In the genomic region with DNA sequence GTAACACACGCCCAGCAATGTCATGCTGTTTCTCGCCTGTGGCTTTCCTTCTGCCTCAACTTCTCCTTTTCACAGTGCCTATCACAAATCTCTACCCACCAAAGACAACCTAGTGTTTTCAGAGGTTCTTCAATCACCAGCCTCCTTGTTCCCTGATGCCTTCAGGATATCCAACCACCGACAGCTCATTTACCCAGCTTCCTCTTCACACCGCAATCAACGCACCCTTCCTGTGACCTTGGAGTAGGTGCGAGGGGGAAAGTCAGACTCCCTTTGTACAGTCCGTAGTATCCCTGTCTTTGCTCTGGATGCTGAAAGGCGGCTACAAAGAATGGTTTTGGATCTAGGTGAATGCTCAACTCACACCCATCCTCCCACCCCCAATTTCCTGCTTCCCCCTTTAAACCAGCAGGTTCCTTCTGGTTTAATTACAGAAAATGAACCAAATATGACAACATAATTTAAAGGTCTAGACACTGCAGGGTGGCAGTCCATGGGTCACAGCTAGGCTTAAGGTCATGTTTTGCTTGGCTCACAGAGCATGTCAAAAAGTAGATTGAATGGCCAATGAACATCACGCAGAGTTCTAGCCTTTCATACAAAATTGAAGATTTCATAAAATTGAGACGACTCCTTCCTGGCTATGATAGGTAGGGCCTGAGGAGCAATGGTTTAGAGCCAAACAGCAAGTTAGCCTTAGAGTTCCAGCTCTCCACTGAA, we compare ENCODE assay signal across 24 mouse cellular contexts. TPM values are rescaled to one million over a fixed set of nuclear protein-coding genes. Genes with fewer than 3 reads are reported as not detected.
A peak's percentile ranks its signal among the peaks of the same experiment; 100 is the strongest.
DNase-seq lines count a peak whose midpoint lies in the region; ATAC-seq and TF ChIP-seq lines count a peak whose summit lies in the region.
"Had no signal": no experiment of that assay in that cellular context is flagged by ENCODE, and none has a peak within 500 bp of the region (broad histone marks: within the 10 kb centered on the region; RNA-seq: fewer than 3 reads in every experiment).

No protein-coding gene starts in this region.

- H3K36me3 ChIP-seq in kidney, adult 2 months (ENCODE audit: control insufficient read depth, insufficient read depth, low read length), result no peaks in the 10 kb centered on the region; the same call in 1 of the 2 replicates
- no peaks in the 10 kb centered on the region; the same call in 1 of the 2 replicates for H3K36me3 ChIP-seq in lung, postnatal 0 days (ENCODE audit: insufficient read depth, low read length)
- H3K36me3 ChIP-seq: hindbrain, embryonic 12.5 days; liver, embryonic 13.5 days had no signal

- DNase-seq in kidney, adult 2 months, result peak; percentile 69
- no peak for DNase-seq in kidney, postnatal 14 days
- DNase-seq in lung, postnatal 36 days, result peak; percentile 29
- DNase-seq in lung, postnatal 0 days (ENCODE audit: low spot score), result no peak
- DNase-seq in cerebellum, adult 8-10 months, result no peak
- no peak for DNase-seq in thymus, postnatal 4 days
- DNase-seq: adrenal gland, adult 2 months; cerebellum, postnatal 10 days; forebrain, postnatal 0 days; gastrocnemius, adult 2 months; heart, postnatal 10 days; layer of hippocampus, adult 9-11 months; left cerebral cortex, postnatal 4 days; liver, embryonic 13.5 days; retina, postnatal 1 day had no signal

- H3K9me3 ChIP-seq in lung, postnatal 0 days (ENCODE audit: low read length), result no peaks in the 10 kb centered on the region
- H3K9me3 ChIP-seq: embryonic facial prominence, embryonic 15.5 days; hindbrain, embryonic 12.5 days; liver, embryonic 13.5 days; megakaryocyte, embryonic 14.5 days; stomach, embryonic 15.5 days had no signal

- H3K27me3 ChIP-seq in kidney, adult 2 months (replicated peaks; ENCODE audit: control insufficient read depth, insufficient read depth, low read length), result no peaks in the 10 kb centered on the region
- no peaks in the 10 kb centered on the region for H3K27me3 ChIP-seq in lung, postnatal 0 days (replicated peaks; ENCODE audit: insufficient read depth, low read length)
- H3K27me3 ChIP-seq: CH12.LX; embryonic facial prominence, embryonic 15.5 days; hindbrain, embryonic 12.5 days; liver, embryonic 13.5 days; stomach, embryonic 15.5 days had no signal

- TF ChIP-seq EP300 in lung, postnatal 0 days (IDR thresholded peaks at IDR 0.05), result no peak

- no peak for TF ChIP-seq CTCF in kidney, adult 2 months (conservative IDR thresholded peaks at IDR 0.05; ENCODE audit: insufficient read depth, insufficient read length, low read depth, low read length)
- TF ChIP-seq CTCF in lung, postnatal 0 days (IDR thresholded peaks at IDR 0.05), result no peak

- whole genome bisulfite sequencing in kidney, adult 2 months, result 56% methylated on average over 10 of the region's 10 CpGs
- 78% methylated on average over 10 of the region's 10 CpGs for WGBS in lung, postnatal 0 days

- TF ChIP-seq POLR2A in kidney, adult 2 months (IDR thresholded peaks at IDR 0.05; ENCODE audit: low read depth, low read length), result no peak

- no peak overlapping the region for H3K4me2 ChIP-seq in lung, postnatal 0 days (replicated peaks; ENCODE audit: low read depth, low read length)
- H3K4me2 ChIP-seq: embryonic facial prominence, embryonic 15.5 days; heart, embryonic 11.5 days; hindbrain, embryonic 12.5 days; liver, embryonic 13.5 days; stomach, embryonic 15.5 days had no signal

- H3K9ac ChIP-seq in lung, postnatal 0 days (replicated peaks; ENCODE audit: low read depth), result no peak overlapping the region
- H3K9ac ChIP-seq: embryonic facial prominence, embryonic 15.5 days; forebrain, postnatal 0 days; hindbrain, embryonic 12.5 days; liver, embryonic 13.5 days; stomach, embryonic 15.5 days had no signal

- H3K27ac ChIP-seq in kidney, adult 2 months (ENCODE audit: insufficient read depth, low read depth, low read length), result peak overlapping the region; percentile 92
- no peak overlapping the region for H3K27ac ChIP-seq in lung, postnatal 0 days (ENCODE audit: low read length)
- H3K27ac ChIP-seq: embryonic facial prominence, embryonic 15.5 days; gastrocnemius, adult 2 months; hindbrain, embryonic 12.5 days; left cerebral cortex, adult 2 months; liver, embryonic 13.5 days; stomach, embryonic 15.5 days had no signal

- H3K4me1 ChIP-seq in kidney, adult 2 months (ENCODE audit: control insufficient read depth, insufficient read depth, low read length), result peaks cover 56% of the 10 kb centered on the region
- no peaks in the 10 kb centered on the region for H3K4me1 ChIP-seq in lung, postnatal 0 days (ENCODE audit: insufficient read depth, low read depth, low read length)
- H3K4me1 ChIP-seq: stomach, embryonic 15.5 days had no signal

- ATAC-seq in lung, postnatal 0 days, result no peak
- ATAC-seq in megakaryocyte, adult 5-6 weeks (ENCODE audit: poor library complexity, severe bottlenecking), result peak; percentile 75
- ATAC-seq: forebrain, postnatal 0 days; midbrain, embryonic 16.5 days had no signal

- H3K4me3 ChIP-seq in kidney, adult 2 months (ENCODE audit: insufficient read depth, low read depth, low read length), result no peak overlapping the region
- no peak overlapping the region for H3K4me3 ChIP-seq in lung, postnatal 0 days (ENCODE audit: low read depth, low read length)
- H3K4me3 ChIP-seq: embryonic facial prominence, embryonic 15.5 days; gastrocnemius, adult 2 months; hindbrain, embryonic 12.5 days; left cerebral cortex, adult 2 months; liver, embryonic 13.5 days; megakaryocyte, embryonic 14.5 days; stomach, embryonic 15.5 days had no signal

RNA-seq across cellular contexts. Expression of gene Arid5b, which starts 14.4 kb away (rescaled TPM):
- 7.7 and 8.6 TPM in 2 replicates for polyA plus RNA-seq in kidney, adult 2 months (2012; rRNA removed)
- 42.8 and 50.8 TPM in 2 replicates for polyA plus RNA-seq in lung, postnatal 0 days (2015; fragmentation: Nextera tagmentation; extraction: Ambion mirVana)
- total RNA-seq in megakaryocyte, adult 5-6 weeks (2015), result 28.5 and 29.3 TPM in 2 replicates
- 14.4 and 14.5 TPM in 2 replicates for total RNA-seq in megakaryocyte, adult 5-6 weeks (2017)

Comparison
In these comparisons a context has a peak if more than half of its experiments do, and no peak if none do; other contexts are left out.
1. DNase-seq: peak in kidney, adult 2 months (single experiment) and lung, postnatal 36 days (single experiment); none in kidney, postnatal 14 days (single experiment), lung, postnatal 0 days (single experiment), cerebellum, adult 8-10 months (single experiment) and thymus, postnatal 4 days (single experiment).